Mouse (Mus musculus) G1E-ER4 (cell line): ENCODE measurements around the gene Sh3d19. TPM values are rescaled to one million over a fixed set of nuclear protein-coding genes. Genes with fewer than 3 reads are reported as not detected.
A peak's percentile ranks its signal among the peaks of the same experiment; 100 is the strongest.

Experiments
- GATA1 ChIP-seq: IDR thresholded peaks from one replicate; pipeline ENCODE4 v1.8.0; 2012; ENCODE audit warnings: low read length, inconsistent platforms
- polyA plus RNA-seq: library from polyadenylated mRNA; stranded (reverse); fragments of >175 nt; gene quantifications from 2 replicates; pipeline ENCODE4 v1.2.3, GENCODE M21; 2012

The Sh3d19 gene
- polyA plus RNA-seq, 1 experiment = 0.08 TPM

DNA sequence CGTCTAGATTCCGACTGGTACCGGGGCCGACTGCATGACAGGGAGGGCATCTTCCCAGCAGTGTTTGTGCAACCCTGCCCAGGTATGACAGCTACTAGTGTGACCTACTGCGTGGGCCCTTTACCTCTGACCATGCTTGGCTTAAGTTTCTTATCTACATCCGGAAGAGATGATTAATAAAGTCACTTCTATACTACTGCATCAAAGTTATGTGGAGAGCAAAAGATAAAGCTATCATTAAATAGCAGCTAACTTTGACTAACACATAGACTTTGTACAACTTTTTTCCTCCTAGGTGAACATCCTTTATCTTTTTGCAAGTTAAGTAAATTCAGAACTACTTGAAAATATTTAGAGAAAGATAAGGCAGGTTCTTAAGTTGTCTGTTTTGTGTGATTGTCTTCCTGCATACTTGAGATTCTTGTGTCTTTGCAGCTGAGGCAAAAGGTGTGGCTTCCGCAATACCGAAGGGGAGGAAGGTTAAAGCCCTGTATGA lies 152.4 kb downstream of the Sh3d19 start:
- TF ChIP-seq GATA1 = peak; percentile 67

GRCm38 (mm10) chr3:86129757-86130156 lies 158.8 kb downstream of the Sh3d19 start:
- no peak for TF ChIP-seq GATA1

- no peak for TF ChIP-seq GATA1
Measured at GRCm38 (mm10) chr3:86134939-86135638, 164.2 kb downstream of the Sh3d19 start.

GRCm38 (mm10) chr3:86135886-86136563 lies 165.1 kb downstream of the Sh3d19 start:
- peak; percentile 5 for TF ChIP-seq GATA1

- no peak for TF ChIP-seq GATA1
Measured at GRCm38 (mm10) chr3:86136936-86137574, 166.1 kb downstream of the Sh3d19 start.

GRCm38 (mm10) chr3:86139660-86140059 lies 168.8 kb downstream of the Sh3d19 start:
- no peak for TF ChIP-seq GATA1

GRCm38 (mm10) chr3:86141366-86141765 lies 170.5 kb downstream of the Sh3d19 start:
- TF ChIP-seq GATA1 = no peak

GRCm38 (mm10) chr3:86141886-86142262 lies 171.0 kb downstream of the Sh3d19 start:
- TF ChIP-seq GATA1 = no peak

- no peak for TF ChIP-seq GATA1
Measured at GRCm38 (mm10) chr3:86142263-86142933, 171.5 kb downstream of the Sh3d19 start, which contains the start of gene Rps3a1. Gene Rps3a1 (minus strand): TSS chr3:86142702.

DNA sequence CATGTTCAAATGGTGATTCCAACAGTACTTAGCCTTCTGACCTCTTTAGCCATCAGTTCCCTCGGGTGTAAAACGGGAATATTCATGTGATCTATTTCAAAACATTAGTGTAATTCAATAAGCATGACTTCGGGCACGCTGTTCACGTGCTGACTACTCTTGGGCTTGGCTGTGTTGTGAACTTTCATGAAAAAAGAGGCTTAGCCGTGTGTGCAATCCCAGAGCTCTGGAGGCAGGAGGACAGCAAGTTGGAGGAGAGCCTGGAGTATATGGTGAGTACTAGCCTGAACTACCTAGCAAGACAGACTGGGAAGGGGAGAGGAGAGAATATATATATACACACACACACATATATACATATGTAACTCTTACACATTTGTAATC lies 172.0 kb downstream of the Sh3d19 start:
- no peak for TF ChIP-seq GATA1

GRCm38 (mm10) chr3:86143343-86143742 lies 172.4 kb downstream of the Sh3d19 start:
- TF ChIP-seq GATA1 = no peak

DNA sequence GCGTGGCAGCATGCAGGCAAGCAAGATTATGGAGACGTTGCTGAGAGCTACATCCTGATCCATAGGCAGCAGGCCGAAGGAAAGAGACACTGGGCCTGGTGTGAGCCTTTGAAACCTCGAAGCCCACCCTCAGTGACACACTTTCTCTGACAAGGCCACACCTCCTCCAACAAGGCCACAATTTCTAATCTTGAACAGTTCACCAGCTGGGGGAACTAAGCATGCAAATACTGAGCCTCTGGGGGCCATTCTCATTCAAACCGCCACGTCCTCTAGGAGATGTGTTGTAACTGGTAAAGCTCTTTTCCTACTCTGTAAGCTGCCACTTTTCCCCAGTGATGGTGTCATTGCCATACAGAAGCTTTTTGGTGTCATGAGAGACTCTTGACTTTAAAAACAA lies 178.2 kb downstream of the Sh3d19 start:
- TF ChIP-seq GATA1 = no peak

DNA sequence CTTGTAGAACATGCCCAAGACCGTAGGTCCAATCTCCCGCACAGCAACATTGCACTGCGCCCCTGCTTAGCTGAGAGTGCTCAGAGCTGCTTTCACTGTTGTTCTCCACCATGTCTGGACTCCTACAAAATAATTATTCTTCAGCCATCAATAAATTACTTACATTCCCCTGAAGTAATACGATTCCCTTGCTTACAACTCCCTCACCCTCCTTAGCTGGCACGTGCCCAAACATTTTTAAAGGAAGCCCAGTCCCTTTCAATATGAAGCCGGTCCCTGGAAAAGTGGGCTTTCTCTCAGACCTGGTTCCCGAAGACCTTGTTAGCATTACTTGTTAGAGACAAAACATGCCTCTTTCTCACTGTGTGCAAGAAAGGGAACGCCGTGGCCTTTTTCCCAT lies 178.6 kb downstream of the Sh3d19 start:
- no peak for TF ChIP-seq GATA1

DNA sequence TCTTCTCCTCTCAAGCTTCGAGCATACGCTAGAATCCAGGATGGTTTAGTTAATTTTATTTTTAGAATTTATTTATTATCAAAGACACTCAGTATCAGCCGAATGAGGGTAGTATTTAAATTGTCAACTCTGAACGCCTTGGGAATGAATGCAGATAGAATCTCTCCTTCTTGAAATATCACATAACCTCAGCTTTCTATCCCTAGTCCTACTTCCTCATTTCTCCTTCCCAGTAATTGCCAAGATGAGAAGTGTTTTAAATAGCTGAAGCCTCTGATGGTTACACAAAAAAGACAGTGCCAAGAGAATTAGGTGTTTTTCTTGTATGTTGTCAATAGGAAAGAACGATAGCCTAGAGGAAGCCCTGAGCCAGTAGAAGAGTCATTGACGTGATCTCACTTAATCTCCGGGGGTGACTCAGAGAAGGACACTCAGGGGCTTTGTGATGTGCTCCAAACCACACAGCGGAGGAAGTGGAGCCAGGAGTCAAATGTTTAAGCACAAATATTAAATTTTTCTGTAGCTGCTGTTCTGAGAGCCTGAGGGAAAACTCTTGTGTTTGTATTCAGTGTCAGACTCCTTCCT lies 198.0 kb downstream of the Sh3d19 start:
- no peak for TF ChIP-seq GATA1

DNA sequence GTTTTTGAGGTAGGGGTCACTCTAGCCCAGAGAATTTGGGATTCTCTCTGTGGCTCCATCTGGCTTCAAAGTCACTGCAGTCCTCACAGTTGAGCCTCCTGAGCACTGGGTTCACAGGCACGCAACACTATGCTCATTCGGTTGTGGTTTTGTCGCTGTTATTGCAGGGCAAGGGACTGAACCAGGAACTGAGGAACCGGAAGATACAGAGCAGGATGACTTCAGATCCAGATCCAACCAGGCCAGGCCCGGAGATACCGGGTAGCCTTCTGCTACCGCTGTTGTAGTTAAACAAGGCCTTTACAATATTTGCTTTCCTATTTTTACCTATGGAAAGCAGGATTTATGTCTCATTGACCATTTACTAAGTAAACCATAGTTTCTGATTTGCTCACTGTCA lies 208.8 kb downstream of the Sh3d19 start:
- no peak for TF ChIP-seq GATA1

Other genes starting within 250 kb of the Sh3d19 start
- not detected in 2 replicates for gene Fam160a1, start 153.8 kb upstream of the Sh3d19 start, polyA plus RNA-seq
- gene Glt28d2, start 83.6 kb upstream of the Sh3d19 start, polyA plus RNA-seq = not detected in 2 replicates
- gene Gm37240, start 83.6 kb upstream of the Sh3d19 start, polyA plus RNA-seq = not detected in 2 replicates
- gene Prss48, start 31.4 kb downstream of the Sh3d19 start, polyA plus RNA-seq = not detected in 2 replicates
- gene Rps3a1, start 171.6 kb downstream of the Sh3d19 start, polyA plus RNA-seq = 18.2 and 77.7 TPM in 2 replicates